Mouse (Mus musculus): ENCODE data around the gene Cldn13. TPM values are rescaled to one million over a fixed set of nuclear protein-coding genes. Genes with fewer than 3 reads are reported as not detected.

Cldn13 gene
- polyA plus RNA-seq, 1 experiment from 2014 or later, result 0.43 TPM

GRCm38 (mm10) chr5:134890601-134891054 lies 24.7 kb downstream of the Cldn13 start:
- no peak overlapping the region for H3K4me3 ChIP-seq
- no peaks in the 10 kb centered on the region for H3K36me3 ChIP-seq
- no peak overlapping the region for H3K4me2 ChIP-seq
- no peaks in the 10 kb centered on the region for H3K9me3 ChIP-seq (replicated peaks)
- no peak overlapping the region for H3K9ac ChIP-seq
- ATAC-seq (replicated peaks; ENCODE audit: insufficient number of reproducible peaks, insufficient read depth, low FRiP score, low read depth), result no peak; the same call in 1 of the 2 replicates
- 81% methylated on average over 6 of the region's 6 CpGs for WGBS
- H3K4me1 ChIP-seq (replicated peaks), result no peaks in the 10 kb centered on the region
- H3K27me3 ChIP-seq, result no peaks in the 10 kb centered on the region; the same call in 1 of the 2 replicates
- peak overlapping the region; percentile 63 for H3K27ac ChIP-seq

- Histone ChIP-seq H3K36me3 (no peaks in the 10 kb centered on the region), H3K4me2 (no peak overlapping the region), H3K4me3 (no peak overlapping the region), H3K27ac (peak overlapping the region; percentile 65), H3K27me3 (no peaks in the 10 kb centered on the region; the same call in 1 of the 2 replicates), H3K4me1 (replicated peaks) (no peaks in the 10 kb centered on the region), H3K9ac (no peak overlapping the region), H3K9me3 (replicated peaks) (no peaks in the 10 kb centered on the region)
- WGBS, result 76% methylated on average over 7 of the region's 7 CpGs
- ATAC-seq (replicated peaks; ENCODE audit: insufficient number of reproducible peaks, insufficient read depth, low FRiP score, low read depth), result no peak
Measured at GRCm38 (mm10) chr5:134888505-134888904, 26.8 kb downstream of the Cldn13 start.

GRCm38 (mm10) chr5:134887447-134888335 lies 27.6 kb downstream of the Cldn13 start:
- Histone ChIP-seq H3K9ac (no peak overlapping the region), H3K27ac (peak overlapping the region; percentile 65), H3K4me2 (no peak overlapping the region), H3K9me3 (replicated peaks) (no peaks in the 10 kb centered on the region), H3K4me3 (no peak overlapping the region), H3K36me3 (no peaks in the 10 kb centered on the region), H3K27me3 (no peaks in the 10 kb centered on the region; the same call in none of the 2 replicates), H3K4me1 (replicated peaks) (no peaks in the 10 kb centered on the region)
- WGBS, result 55% methylated on average over 18 of the region's 18 CpGs
- ATAC-seq (replicated peaks; ENCODE audit: insufficient number of reproducible peaks, insufficient read depth, low FRiP score, low read depth), result peak; percentile 47; the same call in 1 of the 2 replicates

GRCm38 (mm10) chr5:134883077-134883476 lies 32.2 kb downstream of the Cldn13 start:
- H3K27me3 ChIP-seq, result peaks cover 6% of the 10 kb centered on the region
- no peak overlapping the region for H3K27ac ChIP-seq
- H3K4me3 ChIP-seq, result no peak overlapping the region
- no peaks in the 10 kb centered on the region for H3K9me3 ChIP-seq (replicated peaks)
- no peak overlapping the region for H3K4me2 ChIP-seq
- H3K9ac ChIP-seq, result no peak overlapping the region
- 62% methylated on average over 3 of the region's 3 CpGs for WGBS
- no peaks in the 10 kb centered on the region for H3K36me3 ChIP-seq
- H3K4me1 ChIP-seq (replicated peaks), result no peaks in the 10 kb centered on the region
- ATAC-seq (replicated peaks; ENCODE audit: insufficient number of reproducible peaks, insufficient read depth, low FRiP score, low read depth), result no peak

GRCm38 (mm10) chr5:134876801-134877200 lies 38.5 kb downstream of the Cldn13 start:
- Histone ChIP-seq H3K36me3 (no peaks in the 10 kb centered on the region), H3K27ac (no peak overlapping the region), H3K4me3 (no peak overlapping the region), H3K9ac (no peak overlapping the region), H3K4me1 (replicated peaks) (0 out of 2 replicates have a peak, but pooled peaks cover 4% of the 10 kb centered on the region), H3K27me3 (peaks cover 11% of the 10 kb centered on the region; the same call in 1 of the 2 replicates), H3K9me3 (replicated peaks) (no peaks in the 10 kb centered on the region), H3K4me2 (no peak overlapping the region)
- WGBS, result 60% methylated on average over 10 of the region's 10 CpGs
- ATAC-seq (replicated peaks; ENCODE audit: insufficient number of reproducible peaks, insufficient read depth, low FRiP score, low read depth), result no peak

GRCm38 (mm10) chr5:134875245-134875644 lies 40.1 kb downstream of the Cldn13 start:
- Histone ChIP-seq H3K4me2 (no peak overlapping the region), H3K4me1 (replicated peaks) (0 out of 2 replicates have a peak, but pooled peaks cover 4% of the 10 kb centered on the region), H3K36me3 (no peaks in the 10 kb centered on the region), H3K9me3 (replicated peaks) (no peaks in the 10 kb centered on the region), H3K27ac (no peak overlapping the region), H3K4me3 (no peak overlapping the region), H3K9ac (no peak overlapping the region), H3K27me3 (peaks cover 11% of the 10 kb centered on the region; the same call in 1 of the 2 replicates)
- ATAC-seq (replicated peaks; ENCODE audit: insufficient number of reproducible peaks, insufficient read depth, low FRiP score, low read depth), result no peak
- 94% methylated on average over 5 of the region's 5 CpGs for WGBS

- H3K9ac ChIP-seq, result no peak overlapping the region
- H3K36me3 ChIP-seq, result no peaks in the 10 kb centered on the region
- no peak overlapping the region for H3K4me3 ChIP-seq
- no peaks in the 10 kb centered on the region for H3K9me3 ChIP-seq (replicated peaks)
- ATAC-seq (replicated peaks; ENCODE audit: insufficient number of reproducible peaks, insufficient read depth, low FRiP score, low read depth), result peak; percentile 15; the same call in 1 of the 2 replicates
- peak overlapping the region; percentile 27 for H3K27ac ChIP-seq
- H3K4me1 ChIP-seq (replicated peaks), result 0 out of 2 replicates have a peak, but pooled peaks cover 4% of the 10 kb centered on the region
- H3K4me2 ChIP-seq, result no peak overlapping the region
- peaks cover 11% of the 10 kb centered on the region; the same call in 1 of the 2 replicates for H3K27me3 ChIP-seq
- WGBS, result 58% methylated on average over 21 of the region's 21 CpGs
Measured at GRCm38 (mm10) chr5:134873956-134874879, 41.1 kb downstream of the Cldn13 start.

- no peak overlapping the region for H3K9ac ChIP-seq
- peaks cover 5% of the 10 kb centered on the region; the same call in 1 of the 2 replicates for H3K27me3 ChIP-seq
- ATAC-seq (replicated peaks; ENCODE audit: insufficient number of reproducible peaks, insufficient read depth, low FRiP score, low read depth), result no peak
- no peak overlapping the region for H3K27ac ChIP-seq
- no peaks in the 10 kb centered on the region for H3K36me3 ChIP-seq
- H3K4me1 ChIP-seq (replicated peaks), result peaks cover 5% of the 10 kb centered on the region
- H3K4me3 ChIP-seq, result no peak overlapping the region
- no peak overlapping the region for H3K4me2 ChIP-seq
- 82% methylated on average over 8 of the region's 8 CpGs for WGBS
- H3K9me3 ChIP-seq (replicated peaks), result no peaks in the 10 kb centered on the region
Measured at GRCm38 (mm10) chr5:134873034-134873433, 42.3 kb downstream of the Cldn13 start.

- Histone ChIP-seq H3K9ac (no peak overlapping the region), H3K27me3 (peaks cover 3% of the 10 kb centered on the region; the same call in 1 of the 2 replicates), H3K4me3 (no peak overlapping the region), H3K27ac (no peak overlapping the region), H3K36me3 (no peaks in the 10 kb centered on the region), H3K9me3 (replicated peaks) (no peaks in the 10 kb centered on the region), H3K4me1 (replicated peaks) (peaks cover 9% of the 10 kb centered on the region), H3K4me2 (no peak overlapping the region)
- ATAC-seq (replicated peaks; ENCODE audit: insufficient number of reproducible peaks, insufficient read depth, low FRiP score, low read depth), result no peak
- WGBS, result 59% methylated on average over 5 of the region's 5 CpGs
Measured at GRCm38 (mm10) chr5:134872597-134872996, 42.7 kb downstream of the Cldn13 start.

- Histone ChIP-seq H3K4me1 (replicated peaks) (peaks cover 21% of the 10 kb centered on the region), H3K9me3 (replicated peaks) (no peaks in the 10 kb centered on the region), H3K9ac (no peak overlapping the region), H3K27ac (no peak overlapping the region), H3K4me3 (no peak overlapping the region), H3K36me3 (no peaks in the 10 kb centered on the region), H3K27me3 (no peaks in the 10 kb centered on the region), H3K4me2 (no peak overlapping the region)
- ATAC-seq (replicated peaks; ENCODE audit: insufficient number of reproducible peaks, insufficient read depth, low FRiP score, low read depth), result no peak
- 62% methylated on average over 5 of the region's 5 CpGs for WGBS
Measured at GRCm38 (mm10) chr5:134868506-134868905, 46.8 kb downstream of the Cldn13 start.
